Mouse (Mus musculus) forebrain, embryonic 15.5 days (tissue): ENCODE measurements around the gene Smug1. TPM values are rescaled to one million over a fixed set of nuclear protein-coding genes. Genes with fewer than 3 reads are reported as not detected.

ENCODE experiments used
- ATAC-seq: fragments of 200-750 bp; cut with Nextera tagmentation; replicated peaks from 2 replicates; pipeline ENCODE4 v1.8.0; 2017; ENCODE audit warnings: mild to moderate bottlenecking, moderate TSS enrichment, moderate library complexity
- H3K27ac ChIP-seq: fragments of 300-500 bp; sonication (generic); replicated peaks from 2 replicates; pipeline ENCODE4 v1.5.1; 2015; ENCODE audit warnings: mild to moderate bottlenecking, inconsistent platforms
- H3K27me3 ChIP-seq: fragments of 300-500 bp; sonication (generic); 2 replicates; pipeline ENCODE4 v1.6.1; 2015; ENCODE audit warnings: inconsistent platforms
- H3K36me3 ChIP-seq: fragments of 300-500 bp; sonication (generic); 2 replicates; pipeline ENCODE4 v1.6.1; 2015; ENCODE audit warnings: mild to moderate bottlenecking, inconsistent platforms
- H3K4me1 ChIP-seq: fragments of 300-500 bp; sonication (generic); 2 replicates; pipeline ENCODE4 v1.6.1; 2015; ENCODE audit warnings: inconsistent platforms
- H3K4me2 ChIP-seq: fragments of 300-500 bp; sonication (generic); replicated peaks from 2 replicates; pipeline ENCODE4 v1.6.1; 2015; ENCODE audit warnings: mild to moderate bottlenecking, inconsistent platforms
- H3K4me3 ChIP-seq: fragments of 300-500 bp; sonication (generic); 2 replicates; pipeline ENCODE4 v1.5.1; 2015; ENCODE audit warnings: mild to moderate bottlenecking, inconsistent platforms
- H3K9ac ChIP-seq: fragments of 300-500 bp; sonication (generic); replicated peaks from 2 replicates; pipeline ENCODE4 v1.6.1; 2015; ENCODE audit warnings: mild to moderate bottlenecking, inconsistent platforms
- H3K9me3 ChIP-seq: fragments of 300-500 bp; sonication (generic); 2 replicates; pipeline ENCODE4 v1.6.1; 2016; ENCODE audit warnings: inconsistent platforms
- WGBS: fragments of 180-500 bp; shearing (Covaris S2); methylation state at CpG from one replicate; pipeline ENCODE4 v1.1.7; 2015; ENCODE audit warnings: mixed read lengths; 5-methylcytosine and 5-hydroxymethylcytosine counted together
- polyA plus RNA-seq: library from polyadenylated mRNA; unstranded; fragments of >200 nt; fragmentation: Nextera tagmentation; extraction: Ambion mirVana; gene quantifications from 2 replicates; pipeline ENCODE4 v1.2.1, GENCODE M21; 2015

The Smug1 gene
- polyA plus RNA-seq, 1 experiment from 2014 or later: 26.8 TPM

DNA sequence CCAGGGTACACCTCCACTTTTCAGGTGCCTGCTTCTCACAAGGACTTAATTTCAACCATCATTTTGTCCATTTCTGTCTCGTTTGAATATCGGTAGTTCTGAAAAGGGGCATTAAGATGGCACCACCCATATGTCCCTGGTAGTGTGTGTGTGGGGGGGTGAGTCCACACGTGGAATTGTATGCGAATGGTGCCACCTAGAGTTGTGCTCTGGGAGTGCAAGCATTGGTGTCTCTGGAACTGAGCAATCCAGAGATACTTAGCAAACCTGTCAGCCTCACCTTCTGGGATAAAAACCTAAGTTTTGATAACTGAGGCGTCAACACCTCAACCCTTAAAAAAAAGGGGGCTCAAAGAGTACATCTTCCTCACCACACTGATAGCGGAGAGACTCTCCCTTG, 53.8 kb downstream of the Smug1 start:
- no peak for ATAC-seq
- 79% methylated on average over 6 of the region's 6 CpGs for WGBS
- Histone ChIP-seq H3K9me3 (no peaks in the 10 kb centered on the region), H3K4me1 (peaks cover 12% of the 10 kb centered on the region), H3K4me3 (no peak overlapping the region), H3K27me3 (peaks cover 40% of the 10 kb centered on the region), H3K9ac (no peak overlapping the region), H3K27ac (no peak overlapping the region), H3K4me2 (no peak overlapping the region), H3K36me3 (no peaks in the 10 kb centered on the region)

DNA sequence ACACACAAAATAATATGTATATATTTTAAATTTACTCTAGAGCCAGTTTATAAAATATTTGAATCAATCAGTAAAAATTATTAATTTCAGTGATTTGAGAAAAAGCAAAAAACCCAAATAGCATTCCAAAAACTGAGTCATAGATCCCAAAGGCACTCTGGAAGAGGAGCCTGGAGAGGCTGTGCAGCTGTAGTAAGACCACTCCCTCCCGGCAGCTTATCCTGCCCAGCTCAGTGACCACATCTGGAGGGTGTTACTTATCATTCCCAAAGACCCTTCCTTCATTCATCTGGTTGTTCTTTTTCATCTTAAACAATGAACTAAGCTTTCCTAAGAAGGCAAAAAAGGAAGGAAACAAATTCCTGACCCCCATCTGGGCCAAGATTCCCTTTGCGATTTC, 54.6 kb downstream of the Smug1 start:
- Histone ChIP-seq H3K9me3 (no peaks in the 10 kb centered on the region), H3K4me2 (no peak overlapping the region), H3K27me3 (peaks cover 33% of the 10 kb centered on the region), H3K9ac (no peak overlapping the region), H3K27ac (no peak overlapping the region), H3K4me1 (peaks cover 16% of the 10 kb centered on the region), H3K36me3 (no peaks in the 10 kb centered on the region), H3K4me3 (no peak overlapping the region)
- WGBS: 58% methylated on average over 2 of the region's 2 CpGs
- no peak for ATAC-seq

DNA sequence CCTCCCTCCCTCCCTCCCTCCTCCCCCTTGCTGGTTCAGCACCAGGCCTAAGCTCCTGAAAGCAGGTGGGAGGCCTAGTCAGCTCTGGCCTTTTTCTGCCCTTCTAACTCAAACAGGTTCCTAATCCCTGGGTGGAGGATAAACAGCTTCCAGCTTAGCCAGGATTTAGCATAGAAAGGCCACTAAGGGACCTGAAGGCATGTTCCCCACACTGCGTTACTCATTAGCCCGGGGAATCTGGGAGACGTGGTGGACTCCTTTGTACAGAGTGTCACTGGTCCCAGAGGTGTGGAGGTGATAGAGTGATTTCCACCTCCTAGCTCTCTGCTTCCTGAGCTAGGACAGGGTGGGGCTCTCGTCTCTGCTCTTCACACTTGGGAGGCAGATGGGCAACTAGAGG, 57.0 kb downstream of the Smug1 start:
- Histone ChIP-seq H3K4me3 (no peak overlapping the region), H3K27me3 (peaks cover 10% of the 10 kb centered on the region), H3K9me3 (no peaks in the 10 kb centered on the region), H3K4me1 (peaks cover 11% of the 10 kb centered on the region), H3K27ac (no peak overlapping the region), H3K4me2 (no peak overlapping the region), H3K9ac (no peak overlapping the region), H3K36me3 (no peaks in the 10 kb centered on the region)
- no peak for ATAC-seq
- WGBS: 22% methylated on average over 4 of the region's 4 CpGs

DNA sequence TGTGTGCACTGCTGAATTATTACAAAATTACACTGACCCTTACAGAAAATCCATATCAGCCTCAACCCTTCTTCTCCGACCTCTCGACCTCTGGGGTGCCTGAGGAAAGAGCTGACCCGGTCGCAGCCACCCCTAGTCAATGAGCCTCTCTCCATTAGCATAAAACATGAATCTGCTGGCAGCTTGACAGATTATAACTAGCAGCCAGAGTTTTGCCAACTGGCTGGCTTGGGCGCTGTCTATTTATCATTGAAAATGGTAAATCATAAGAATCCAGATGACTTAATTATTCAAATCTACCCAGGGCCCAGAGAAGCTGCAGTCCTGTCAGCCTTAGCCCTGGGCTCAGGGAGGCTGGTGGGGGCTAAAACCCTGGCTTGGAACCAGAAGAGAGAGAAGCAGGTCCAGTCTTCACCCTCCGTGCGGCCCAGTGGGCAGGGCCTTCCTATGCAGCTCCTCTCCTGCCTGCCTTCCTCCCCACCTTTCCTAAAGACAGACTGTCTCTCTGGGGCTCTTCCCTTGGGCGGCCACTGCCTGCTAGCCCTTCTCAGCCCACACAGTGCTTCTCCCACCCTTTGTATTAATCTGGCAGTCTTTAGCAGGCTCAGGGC, 58.7 kb downstream of the Smug1 start:
- Histone ChIP-seq H3K4me2 (no peak overlapping the region), H3K27me3 (peaks cover 15% of the 10 kb centered on the region), H3K27ac (no peak overlapping the region), H3K9me3 (no peaks in the 10 kb centered on the region), H3K4me3 (no peak overlapping the region), H3K36me3 (no peaks in the 10 kb centered on the region), H3K4me1 (peaks cover 11% of the 10 kb centered on the region), H3K9ac (no peak overlapping the region; the same call in 1 of the 2 replicates)
- 39% methylated on average over 8 of the region's 8 CpGs for WGBS
- ATAC-seq: peak; percentile 43; the same call in 1 of the 2 replicates

DNA sequence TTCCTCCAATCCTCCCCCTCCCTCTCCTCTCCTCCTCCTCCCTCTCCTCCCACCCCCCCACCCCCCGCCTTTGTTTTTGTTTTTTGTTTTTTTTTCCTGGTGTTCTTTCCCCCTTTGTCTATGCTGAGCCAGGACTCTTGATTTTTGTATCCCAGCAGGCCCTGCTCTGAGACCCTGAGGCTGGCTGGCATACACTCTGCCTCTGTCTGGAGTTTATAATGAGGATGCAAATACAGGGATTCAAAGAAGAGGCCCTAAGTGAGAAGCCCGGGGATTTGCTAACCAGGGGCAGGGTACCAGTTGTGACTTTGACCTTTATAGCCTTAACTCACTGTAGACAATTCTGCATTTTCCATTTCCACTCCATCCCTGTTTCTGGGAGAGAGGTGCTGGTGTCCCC, 60.7 kb downstream of the Smug1 start:
- Histone ChIP-seq H3K36me3 (no peaks in the 10 kb centered on the region), H3K4me1 (peaks cover 25% of the 10 kb centered on the region), H3K27me3 (peaks cover 35% of the 10 kb centered on the region), H3K4me3 (no peak overlapping the region), H3K27ac (no peak overlapping the region), H3K9me3 (no peaks in the 10 kb centered on the region), H3K9ac (no peak overlapping the region), H3K4me2 (no peak overlapping the region)
- ATAC-seq: no peak
- 0% methylated on average over 2 of the region's 2 CpGs for WGBS

Other genes starting within 250 kb of the Smug1 start
- not detected in 2 replicates for gene Hoxc13, start 246.0 kb downstream of the Smug1 start, polyA plus RNA-seq
- gene Hoxc12, start 230.3 kb downstream of the Smug1 start, polyA plus RNA-seq: not detected in 2 replicates
- gene Hoxc11, start 212.7 kb downstream of the Smug1 start, polyA plus RNA-seq: not detected in 2 replicates
- not detected in 2 replicates for gene Hoxc10, start 200.3 kb downstream of the Smug1 start, polyA plus RNA-seq
- gene Hoxc5, start 199.6 kb downstream of the Smug1 start, polyA plus RNA-seq: not detected in 2 replicates
- not detected in 2 replicates for gene Hoxc9, start 190.7 kb downstream of the Smug1 start, polyA plus RNA-seq
- not detected in 2 replicates for gene Hoxc8, start 176.5 kb downstream of the Smug1 start, polyA plus RNA-seq
- not detected in 2 replicates for gene Hoxc6, start 168.8 kb downstream of the Smug1 start, polyA plus RNA-seq
- gene Hoxc4, start 148.2 kb downstream of the Smug1 start, polyA plus RNA-seq: not detected in 2 replicates
- gene Cbx5, start 72.7 kb upstream of the Smug1 start, polyA plus RNA-seq: 134 and 139 TPM in 2 replicates
- 995 and 1,028 TPM in 2 replicates for gene Hnrnpa1, start 73.3 kb upstream of the Smug1 start, polyA plus RNA-seq
- gene Nfe2, start 91.3 kb upstream of the Smug1 start, polyA plus RNA-seq: 0.38 and 0.63 TPM in 2 replicates
- 215 and 220 TPM in 2 replicates for gene Copz1, start 105.6 kb upstream of the Smug1 start, polyA plus RNA-seq
- 0.28 and 0.37 TPM in 2 replicates for gene Gpr84, start 143.5 kb upstream of the Smug1 start, polyA plus RNA-seq
- 12.7 and 13.0 TPM in 2 replicates for gene Zfp385a, start 173.0 kb upstream of the Smug1 start, polyA plus RNA-seq
- gene Itga5, start 199.7 kb upstream of the Smug1 start, polyA plus RNA-seq: 5.7 and 7.2 TPM in 2 replicates